Mouse (Mus musculus) hindbrain, embryonic 14.5 days (tissue): ENCODE data around the gene Mrpl47. TPM values are rescaled to one million over a fixed set of nuclear protein-coding genes. Genes with fewer than 3 reads are reported as not detected.

Experiments
- ATAC-seq: fragments of 200-750 bp; cut with Nextera tagmentation; 2 replicates; pipeline ENCODE4 v1.8.0; 2017; ENCODE audit warnings: moderate number of reproducible peaks, mild to moderate bottlenecking, moderate TSS enrichment, moderate library complexity; ENCODE audit not compliant: low FRiP score
- DNase-seq: peaks from one replicate; pipeline ENCODE4 v3.0.0-alpha.2; 2015; ENCODE audit warnings: low spot score
- H3K27ac ChIP-seq: fragments of 300-500 bp; sonication (generic); 2 replicates; pipeline ENCODE4 v1.5.1; 2014; ENCODE audit warnings: mild to moderate bottlenecking, moderate library complexity
- H3K27me3 ChIP-seq: fragments of 300-500 bp; sonication (generic); 2 replicates; pipeline ENCODE4 v1.6.1; 2014; ENCODE audit warnings: mild to moderate bottlenecking, low read length, mixed read lengths; ENCODE audit not compliant: control insufficient read depth, insufficient read depth
- H3K36me3 ChIP-seq: fragments of 300-500 bp; sonication (generic); replicated peaks from 2 replicates; pipeline ENCODE4 v1.6.1; 2014; ENCODE audit not compliant: control insufficient read depth, insufficient read depth
- H3K4me1 ChIP-seq: fragments of 300-500 bp; sonication (generic); replicated peaks from 2 replicates; pipeline ENCODE4 v1.6.1; 2014; ENCODE audit warnings: antibody characterized with exemption, low read length, mixed read lengths; ENCODE audit not compliant: control insufficient read depth, insufficient read depth
- H3K4me2 ChIP-seq: fragments of 300-500 bp; sonication (generic); replicated peaks from 2 replicates; pipeline ENCODE4 v1.6.1; 2014; ENCODE audit warnings: mild to moderate bottlenecking, moderate library complexity
- H3K4me3 ChIP-seq: fragments of 300-500 bp; sonication (generic); replicated peaks from 2 replicates; pipeline ENCODE4 v1.5.1; 2014; ENCODE audit warnings: mild to moderate bottlenecking, low read length
- H3K9ac ChIP-seq: fragments of 300-500 bp; sonication (generic); 2 replicates; pipeline ENCODE4 v1.6.1; 2014
- H3K9me3 ChIP-seq: fragments of 300-500 bp; sonication (generic); 2 replicates; pipeline ENCODE4 v1.6.1; 2016; ENCODE audit warnings: low read length; ENCODE audit not compliant: control insufficient read depth
- WGBS: fragments of 180-500 bp; shearing (Covaris S2); extraction: QIAGEN DNeasy Blood & Tissue Kit; methylation state at CpG from one replicate; pipeline ENCODE4 v1.1.7; 2014; 5-methylcytosine and 5-hydroxymethylcytosine counted together
- polyA plus RNA-seq: library from polyadenylated mRNA; unstranded; fragments of >200 nt; fragmentation: Nextera tagmentation; extraction: Ambion mirVana; gene quantifications from 2 replicates; pipeline ENCODE4 v1.2.1, GENCODE M21; 2014

Mrpl47 gene
- polyA plus RNA-seq, 1 experiment from 2014 or later = 33.2 TPM

DNA sequence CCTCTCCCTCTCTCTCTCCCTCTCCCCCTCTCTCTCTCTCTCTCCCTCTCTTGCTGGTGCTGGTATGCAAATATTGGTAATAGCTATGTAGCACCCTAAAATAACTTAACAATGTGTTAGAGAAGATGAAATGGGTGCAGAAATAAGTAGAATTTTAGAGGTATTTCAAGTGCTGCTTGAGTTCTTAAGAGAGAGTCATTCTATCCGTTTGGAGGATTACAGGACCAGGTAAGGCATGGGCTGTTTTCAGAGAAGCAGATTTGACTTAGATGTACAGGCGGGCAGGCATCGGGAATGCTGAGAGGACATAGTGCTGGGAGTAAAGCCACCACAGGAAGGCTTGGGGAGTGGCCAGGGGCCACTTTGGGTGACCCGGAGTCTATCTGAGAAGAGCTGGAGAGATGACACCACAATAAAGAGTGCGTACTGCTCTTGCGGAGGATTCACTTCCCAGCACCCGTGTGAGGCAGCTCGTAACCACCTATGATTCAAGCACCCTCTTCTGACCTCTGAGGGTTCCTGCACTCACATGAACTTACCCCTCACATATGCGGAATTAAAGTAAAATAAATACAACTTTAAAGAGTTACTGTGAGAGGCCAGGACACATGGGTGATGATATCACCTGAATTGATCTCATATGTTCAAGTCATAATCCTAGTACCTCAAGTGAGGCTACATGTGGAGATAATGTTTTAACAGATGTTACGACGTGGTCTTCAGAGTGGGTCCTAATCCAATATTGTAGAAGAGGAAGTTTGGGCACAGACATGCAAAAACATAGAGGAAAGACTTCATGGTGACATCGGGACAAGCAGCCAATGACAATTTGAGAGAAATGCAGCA lies 42.4 kb downstream of the Mrpl47 start:
- Histone ChIP-seq H3K9me3 (no peaks in the 10 kb centered on the region), H3K4me3 (no peak overlapping the region), H3K36me3 (no peaks in the 10 kb centered on the region), H3K4me2 (no peak overlapping the region), H3K27me3 (no peaks in the 10 kb centered on the region), H3K4me1 (no peaks in the 10 kb centered on the region), H3K27ac (no peak overlapping the region), H3K9ac (no peak overlapping the region)
- 84% methylated on average over 12 of the region's 12 CpGs for WGBS
- DNase-seq (no peak), ATAC-seq (no peak)

DNA sequence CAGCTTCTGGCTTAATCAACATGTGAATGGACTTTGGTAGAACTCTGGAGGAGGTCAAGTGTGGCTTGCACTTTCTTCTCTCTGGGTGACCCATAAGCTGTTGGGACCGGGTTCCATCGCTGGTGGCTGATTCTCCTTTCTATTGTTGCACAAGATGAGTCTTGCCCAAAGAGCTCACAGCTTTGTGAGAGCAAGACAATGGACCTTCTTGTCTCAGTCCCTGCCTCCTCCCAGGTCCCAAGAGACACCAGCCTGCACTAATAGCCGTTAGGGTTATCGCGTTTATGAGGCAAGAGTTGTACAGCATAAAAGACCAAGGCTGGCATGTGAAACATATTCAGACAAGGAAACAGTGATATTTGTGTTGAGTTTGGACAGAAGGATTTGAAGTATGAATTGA lies 43.2 kb downstream of the Mrpl47 start:
- H3K27me3 ChIP-seq = no peaks in the 10 kb centered on the region
- no peak for DNase-seq
- 40% methylated on average over 5 of the region's 5 CpGs for WGBS

DNA sequence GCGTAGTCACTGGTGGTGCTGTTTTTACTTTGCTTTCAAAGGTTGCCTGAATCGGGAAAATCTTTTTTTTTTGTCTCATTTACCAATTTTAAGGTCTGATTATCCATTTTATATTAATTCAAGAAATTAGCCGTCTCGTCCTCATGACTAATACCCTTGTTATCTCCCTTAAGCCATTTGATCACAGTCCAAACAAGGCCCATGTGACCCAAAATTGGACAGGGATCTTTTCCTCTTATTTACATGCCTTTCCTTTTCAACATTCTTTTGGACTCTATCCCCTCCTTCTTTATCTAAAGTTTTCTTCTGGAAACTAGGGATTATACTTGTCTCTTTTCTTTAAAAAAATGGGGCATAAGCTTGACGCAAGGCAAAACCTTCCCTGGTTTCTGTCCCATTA lies 45.6 kb downstream of the Mrpl47 start:
- Histone ChIP-seq H3K9me3 (no peaks in the 10 kb centered on the region), H3K4me2 (no peak overlapping the region), H3K4me3 (no peak overlapping the region), H3K4me1 (no peaks in the 10 kb centered on the region), H3K36me3 (no peaks in the 10 kb centered on the region), H3K9ac (no peak overlapping the region), H3K27me3 (no peaks in the 10 kb centered on the region), H3K27ac (no peak overlapping the region)
- WGBS = 86% methylated on average over 5 of the region's 5 CpGs
- no peak for ATAC-seq
- no peak for DNase-seq

More for the DNA sequence above, 43.2 kb downstream of the Mrpl47 start:
- H3K9ac ChIP-seq = no peak overlapping the region
- H3K9me3 ChIP-seq = no peaks in the 10 kb centered on the region
- no peak overlapping the region for H3K4me2 ChIP-seq
- no peaks in the 10 kb centered on the region for H3K36me3 ChIP-seq
- H3K4me3 ChIP-seq = no peak overlapping the region
- H3K4me1 ChIP-seq = no peaks in the 10 kb centered on the region
- ATAC-seq = no peak
- H3K27ac ChIP-seq = no peak overlapping the region

DNA sequence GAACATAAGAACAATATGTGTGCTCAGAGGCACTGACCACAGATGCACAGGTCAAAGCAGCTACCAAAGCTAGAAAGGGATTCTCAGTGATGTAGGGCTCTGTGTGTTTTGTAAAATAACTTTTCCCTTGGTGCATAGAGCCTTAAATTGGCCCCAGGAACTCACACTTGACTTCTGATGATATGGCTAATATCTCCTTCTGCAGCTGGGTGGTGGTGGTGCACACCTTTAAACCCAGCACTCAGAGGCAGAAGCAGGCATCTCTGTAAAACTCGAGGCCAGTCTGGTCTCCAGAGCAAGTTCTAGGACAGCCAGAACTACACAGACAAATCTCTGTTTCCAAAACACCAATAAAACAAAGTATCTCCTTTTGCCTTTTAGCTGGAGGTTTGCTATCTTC lies 46.5 kb downstream of the Mrpl47 start:
- H3K36me3 ChIP-seq = no peaks in the 10 kb centered on the region
- H3K4me2 ChIP-seq = no peak overlapping the region
- DNase-seq = no peak
- H3K4me3 ChIP-seq = no peak overlapping the region
- H3K9me3 ChIP-seq = no peaks in the 10 kb centered on the region
- 63% methylated on average over 1 of the region's 1 CpGs for WGBS
- no peak overlapping the region for H3K9ac ChIP-seq
- no peak for ATAC-seq
- no peaks in the 10 kb centered on the region for H3K27me3 ChIP-seq
- H3K27ac ChIP-seq = no peak overlapping the region
- no peaks in the 10 kb centered on the region for H3K4me1 ChIP-seq

DNA sequence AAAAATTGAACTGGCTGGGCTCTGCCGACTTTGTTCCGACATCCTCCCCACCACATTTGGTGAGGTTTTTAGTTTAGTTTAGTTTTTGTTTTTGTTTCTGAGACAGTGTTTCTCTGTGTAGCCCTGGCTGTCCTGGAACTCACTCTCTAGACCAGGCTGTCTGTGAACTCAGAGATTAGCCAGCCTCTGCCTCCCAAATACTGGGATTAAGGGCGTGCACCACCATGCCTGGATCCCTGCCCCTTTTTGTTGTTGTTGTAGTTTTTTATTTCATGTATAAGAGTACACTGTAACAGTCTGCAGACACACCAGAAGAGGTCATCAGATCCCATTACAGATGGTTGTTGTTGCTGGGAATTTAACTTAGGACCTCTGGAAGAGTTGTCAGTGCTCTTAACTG lies 47.4 kb downstream of the Mrpl47 start:
- no peaks in the 10 kb centered on the region for H3K36me3 ChIP-seq
- H3K4me1 ChIP-seq = no peaks in the 10 kb centered on the region
- H3K27me3 ChIP-seq = no peaks in the 10 kb centered on the region
- WGBS = 89% methylated on average over 3 of the region's 3 CpGs
- H3K9ac ChIP-seq = no peak overlapping the region
- no peak for ATAC-seq
- no peak for DNase-seq
- no peak overlapping the region for H3K4me3 ChIP-seq
- no peak overlapping the region for H3K4me2 ChIP-seq
- H3K27ac ChIP-seq = no peak overlapping the region
- H3K9me3 ChIP-seq = no peaks in the 10 kb centered on the region

DNA sequence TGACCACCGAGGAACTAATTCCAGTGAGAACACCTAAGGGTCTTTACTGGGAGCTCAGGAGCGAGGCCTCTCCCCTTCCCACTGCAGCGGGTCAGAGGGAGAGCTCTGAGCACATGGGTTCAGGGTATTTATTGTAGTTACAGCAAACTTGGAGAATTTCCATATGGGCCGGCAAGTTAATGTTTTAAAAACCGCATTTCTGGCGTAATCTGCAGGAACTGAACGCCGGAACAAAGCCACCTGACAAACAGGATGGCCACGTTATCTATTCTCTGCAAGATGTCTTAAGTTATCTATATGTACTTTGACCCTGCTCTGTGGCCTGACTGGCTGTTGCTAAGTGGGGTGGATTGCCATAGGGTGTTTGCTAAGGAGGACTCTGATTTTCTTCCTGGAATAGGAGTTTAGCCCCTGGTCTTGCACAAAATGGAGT lies 47.8 kb downstream of the Mrpl47 start:
- H3K4me1 ChIP-seq = no peaks in the 10 kb centered on the region
- no peaks in the 10 kb centered on the region for H3K27me3 ChIP-seq
- H3K4me2 ChIP-seq = no peak overlapping the region
- no peaks in the 10 kb centered on the region for H3K9me3 ChIP-seq
- no peak overlapping the region for H3K4me3 ChIP-seq
- ATAC-seq = no peak
- 92% methylated on average over 9 of the region's 9 CpGs for WGBS
- no peak for DNase-seq
- no peak overlapping the region for H3K27ac ChIP-seq
- H3K36me3 ChIP-seq = no peaks in the 10 kb centered on the region
- no peak overlapping the region for H3K9ac ChIP-seq

DNA sequence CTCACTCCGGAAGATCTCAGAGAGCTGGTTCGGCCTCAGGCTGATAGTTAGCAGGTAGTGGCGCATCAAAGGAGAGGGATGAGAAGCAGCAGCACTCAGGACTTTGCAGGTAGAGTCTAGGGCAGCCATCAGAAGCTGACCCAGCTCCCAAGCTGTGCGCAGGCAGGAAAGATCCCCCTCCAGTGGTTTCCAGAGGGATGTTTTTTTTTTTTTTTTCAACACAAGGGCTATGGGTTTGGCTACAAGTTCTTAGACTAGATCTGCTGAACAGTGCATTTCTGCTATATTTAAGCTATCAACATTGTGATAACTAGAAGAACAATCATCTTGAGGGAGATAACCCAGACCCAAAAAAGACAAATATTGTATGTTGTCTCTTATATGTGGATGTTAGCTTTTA lies 50.2 kb downstream of the Mrpl47 start:
- no peak overlapping the region for H3K4me2 ChIP-seq
- no peaks in the 10 kb centered on the region for H3K4me1 ChIP-seq
- H3K9me3 ChIP-seq = no peaks in the 10 kb centered on the region
- 78% methylated on average over 4 of the region's 4 CpGs for WGBS
- DNase-seq (no peak), ATAC-seq (no peak)
- no peak overlapping the region for H3K4me3 ChIP-seq
- no peak overlapping the region for H3K27ac ChIP-seq
- H3K36me3 ChIP-seq = no peaks in the 10 kb centered on the region
- no peaks in the 10 kb centered on the region for H3K27me3 ChIP-seq
- H3K9ac ChIP-seq = no peak overlapping the region

DNA sequence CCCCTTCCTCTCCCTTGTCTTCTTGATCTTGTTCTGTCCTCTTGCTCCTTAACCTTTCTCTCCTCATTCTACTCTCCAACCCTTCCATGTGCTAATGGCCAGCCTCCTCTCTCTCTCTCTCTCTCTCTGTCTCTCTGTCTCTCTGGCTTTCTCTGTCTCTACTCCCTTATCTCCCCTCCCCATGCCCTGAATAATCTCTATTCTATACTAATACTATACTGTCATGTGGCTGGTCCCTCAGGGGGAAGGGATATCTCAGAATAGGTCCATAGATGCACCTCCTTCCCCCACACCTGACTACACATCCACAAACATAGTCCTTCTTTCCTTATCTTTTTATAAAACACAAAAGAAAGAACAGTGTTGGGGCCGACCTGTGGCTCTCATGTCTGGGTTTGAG lies 50.9 kb downstream of the Mrpl47 start:
- no peak overlapping the region for H3K4me3 ChIP-seq
- no peak overlapping the region for H3K27ac ChIP-seq
- H3K27me3 ChIP-seq = no peaks in the 10 kb centered on the region
- DNase-seq (no peak), ATAC-seq (no peak)
- H3K4me1 ChIP-seq = no peaks in the 10 kb centered on the region
- WGBS = 79% methylated on average over 1 of the region's 1 CpGs
- H3K4me2 ChIP-seq = no peak overlapping the region
- no peaks in the 10 kb centered on the region for H3K9me3 ChIP-seq
- no peaks in the 10 kb centered on the region for H3K36me3 ChIP-seq
- H3K9ac ChIP-seq = no peak overlapping the region

DNA sequence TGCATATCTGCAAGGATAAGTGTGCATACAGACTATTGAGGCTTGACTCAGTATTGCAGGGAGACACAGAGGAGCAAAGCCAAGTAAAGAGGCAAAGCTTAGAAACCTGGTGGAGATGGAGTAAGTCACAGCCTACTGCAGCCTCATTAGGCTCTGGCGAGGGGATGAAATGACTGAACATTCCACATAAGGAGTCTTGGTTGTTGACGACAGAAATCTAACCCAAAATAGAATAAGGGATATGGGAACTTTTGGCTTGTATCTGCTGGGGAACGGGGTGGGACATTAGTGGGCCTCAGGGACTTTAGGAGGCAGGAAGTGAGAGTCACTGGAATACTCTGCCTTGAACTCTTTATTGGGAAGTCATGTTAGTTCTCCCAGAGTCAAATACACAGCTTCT lies 52.8 kb downstream of the Mrpl47 start:
- Histone ChIP-seq H3K4me1 (no peaks in the 10 kb centered on the region), H3K4me3 (no peak overlapping the region), H3K9me3 (no peaks in the 10 kb centered on the region), H3K36me3 (no peaks in the 10 kb centered on the region), H3K27ac (no peak overlapping the region), H3K4me2 (no peak overlapping the region), H3K9ac (no peak overlapping the region), H3K27me3 (no peaks in the 10 kb centered on the region)
- ATAC-seq (no peak), DNase-seq (no peak)
- 80% methylated on average over 3 of the region's 3 CpGs for WGBS
